13 mouse cellular contexts compared by ENCODE assay signal in the genomic region with DNA sequence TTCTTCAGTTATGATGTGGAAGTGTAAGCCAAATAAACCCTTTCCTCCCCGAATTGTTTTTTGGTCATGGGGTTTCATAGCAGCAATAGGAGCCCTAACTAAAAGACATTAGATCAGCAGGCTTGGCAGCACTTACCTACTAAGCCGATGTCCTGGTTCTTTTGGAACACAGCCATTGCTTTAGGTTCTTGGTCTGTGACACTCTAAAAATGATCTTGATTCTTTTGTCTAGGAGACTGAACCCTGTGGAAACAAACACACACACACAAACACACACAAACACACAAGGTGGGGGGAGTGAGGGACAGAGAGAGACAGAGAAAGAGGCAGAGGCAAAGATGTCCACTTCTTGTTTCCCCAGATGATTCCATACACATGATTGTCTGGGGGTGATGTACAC.
"Had no signal": no experiment of that assay in that cellular context is flagged by ENCODE, and none has a peak within 500 bp of the region (broad histone marks: within the 10 kb centered on the region; RNA-seq: fewer than 3 reads in every experiment).

No protein-coding gene starts in this region.

- H3K4me1 ChIP-seq: limb, embryonic 10.5 days; liver, embryonic 15.5 days; megakaryocyte, embryonic 14.5 days; midbrain, embryonic 15.5 days; neural tube, embryonic 12.5 days had no signal

- H3K27ac ChIP-seq: limb, embryonic 10.5 days; liver, embryonic 15.5 days; midbrain, embryonic 15.5 days; neural tube, embryonic 12.5 days had no signal

- H3K9me3 ChIP-seq: limb, embryonic 10.5 days; liver, embryonic 15.5 days; midbrain, embryonic 15.5 days; neural tube, embryonic 12.5 days had no signal

- H3K4me2 ChIP-seq: liver, embryonic 11.5 days; liver, embryonic 15.5 days; lung, embryonic 14.5 days; midbrain, embryonic 11.5 days; midbrain, embryonic 15.5 days; neural tube, embryonic 12.5 days had no signal

- H3K36me3 ChIP-seq: limb, embryonic 10.5 days; liver, embryonic 15.5 days; midbrain, embryonic 15.5 days; neural tube, embryonic 12.5 days had no signal

- H3K4me3 ChIP-seq: limb, embryonic 10.5 days; liver, embryonic 15.5 days; megakaryocyte, embryonic 14.5 days; midbrain, embryonic 15.5 days; neural tube, embryonic 12.5 days had no signal

- H3K27me3 ChIP-seq: liver, embryonic 15.5 days; megakaryocyte, embryonic 14.5 days; midbrain, embryonic 15.5 days; neural tube, embryonic 12.5 days had no signal

- H3K9ac ChIP-seq: liver, embryonic 15.5 days; lung, embryonic 14.5 days; midbrain, embryonic 15.5 days; neural tube, embryonic 12.5 days had no signal

- ATAC-seq: midbrain, embryonic 15.5 days had no signal

- DNase-seq: lung, embryonic 14.5 days; lung, postnatal 4 days; right cerebral cortex, postnatal 4 days; spleen, adult 18-20 months; thymus, adult 18-20 months; thymus, postnatal 14 days had no signal
